Mouse (Mus musculus): Measurements from ENCODE around the gene Dnajc21.

- TF ChIP-seq CTCF (IDR thresholded peaks at IDR 0.05; ENCODE audit: control insufficient read depth, insufficient read depth, insufficient read length) (no peak), MAX (IDR thresholded peaks at IDR 0.05) (no peak)
Observed at GRCm38 (mm10) chr15:10463555-10463954, 6.8 kb downstream of the Dnajc21 start.
